Mouse (Mus musculus) liver, postnatal 0 days (tissue): ENCODE results near the gene Cmtm1.

Experiments
- CTCF ChIP-seq: sonication (generic); IDR thresholded peaks from 2 replicates; pipeline ENCODE4 v1.5.1; 2016; ENCODE audit warnings: antibody characterized with exemption, low read depth
- EP300 ChIP-seq: IDR thresholded peaks from 2 replicates; pipeline ENCODE4 v1.6.1; 2016; ENCODE audit warnings: antibody characterized with exemption, low read depth, mild to moderate bottlenecking

GRCm38 (mm10) chr8:104304962-104305361, 5.0 kb downstream of the Cmtm1 start:
- TF ChIP-seq CTCF (no peak), EP300 (no peak)
